Mouse (Mus musculus): ENCODE results near the gene Hus1.

The Hus1 gene

DNA sequence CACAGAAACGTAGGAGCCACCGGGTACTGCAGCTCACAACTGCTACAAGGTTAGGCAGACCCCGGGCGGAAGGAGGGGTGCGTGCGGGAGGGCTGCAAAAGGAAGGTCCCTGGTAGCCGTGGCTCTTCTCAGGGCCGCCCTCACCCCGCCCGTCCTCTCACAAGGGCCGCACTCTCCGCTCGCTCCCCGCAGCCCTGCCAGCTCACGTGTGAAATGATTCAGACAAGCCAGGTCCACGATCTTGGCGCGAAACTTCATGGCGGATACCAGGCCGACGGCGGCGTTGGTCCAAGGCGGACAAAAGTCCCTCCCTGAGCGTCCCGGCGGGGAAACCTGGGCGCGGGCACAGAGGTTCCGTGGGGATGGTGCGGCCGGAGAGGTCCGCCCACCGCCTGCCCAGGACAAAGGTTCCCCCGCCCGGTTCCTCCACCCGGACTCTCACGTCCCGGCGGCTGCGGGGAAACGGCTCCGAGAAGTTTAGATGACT, at the start of gene Hus1:
Gene Hus1 (minus strand): TSS at position 339 of the 487 bp plus-strand sequence.
- peak; percentile 92 for DNase-seq

DNA sequence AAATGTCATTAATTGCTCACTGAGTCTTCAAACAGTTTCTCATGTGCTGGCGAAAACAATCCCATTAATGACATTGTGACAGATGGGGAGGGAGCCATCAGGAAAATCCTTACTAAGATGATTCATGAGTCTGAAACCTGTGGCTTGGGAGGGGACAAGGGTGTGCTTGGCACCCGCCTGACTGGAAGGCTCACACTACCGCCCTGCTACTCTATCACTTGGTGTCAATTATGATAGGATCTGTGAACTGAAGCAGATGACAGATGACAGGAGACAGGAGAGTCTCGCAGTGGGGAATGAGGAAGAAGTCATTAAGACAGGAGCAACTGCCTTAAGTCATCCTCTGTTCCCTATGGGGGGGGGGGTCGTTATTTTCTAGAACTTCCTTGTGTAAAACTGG, 49.5 kb upstream of the Hus1 start:
- DNase-seq = peak; percentile 42

DNA sequence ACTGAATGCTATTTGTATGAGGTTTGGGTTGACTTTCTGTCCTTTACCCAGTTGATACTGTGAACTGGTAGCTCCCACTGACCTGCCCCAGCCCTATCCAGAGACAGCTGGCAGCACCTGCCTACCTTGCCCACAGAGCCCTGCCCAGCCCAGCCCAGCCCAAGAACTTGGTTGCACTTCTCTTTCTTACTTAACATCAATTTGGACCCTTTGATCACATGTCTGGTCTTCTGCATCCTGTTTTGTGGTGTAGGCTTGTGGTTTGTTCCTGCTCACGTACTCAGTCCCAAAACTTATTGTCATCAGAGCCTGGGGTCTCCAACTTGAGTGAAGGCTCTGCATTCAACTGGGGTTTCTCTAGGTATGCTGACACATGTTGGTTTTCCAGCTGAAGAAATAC, 49.0 kb upstream of the Hus1 start:
- no peak for DNase-seq

DNA sequence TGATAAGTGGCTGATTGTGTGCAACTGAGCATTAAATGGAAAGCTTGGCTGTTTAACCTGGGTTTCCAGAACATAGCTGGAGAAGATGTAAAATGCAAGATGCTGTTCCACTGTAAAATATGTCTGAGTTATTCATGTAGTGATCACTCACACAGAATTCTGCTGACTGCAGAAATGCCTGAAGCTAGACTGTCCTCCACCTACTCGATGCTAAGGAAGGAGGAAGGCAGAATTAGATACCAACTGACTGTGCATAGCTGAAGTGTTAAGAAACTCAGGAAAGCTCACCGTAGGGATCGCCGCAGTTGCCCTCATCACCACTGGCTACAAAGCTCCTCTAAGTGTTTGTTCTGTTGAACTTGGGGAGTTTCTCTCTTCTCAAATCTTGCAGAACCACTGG, 46.7 kb upstream of the Hus1 start:
- DNase-seq = no peak

DNA sequence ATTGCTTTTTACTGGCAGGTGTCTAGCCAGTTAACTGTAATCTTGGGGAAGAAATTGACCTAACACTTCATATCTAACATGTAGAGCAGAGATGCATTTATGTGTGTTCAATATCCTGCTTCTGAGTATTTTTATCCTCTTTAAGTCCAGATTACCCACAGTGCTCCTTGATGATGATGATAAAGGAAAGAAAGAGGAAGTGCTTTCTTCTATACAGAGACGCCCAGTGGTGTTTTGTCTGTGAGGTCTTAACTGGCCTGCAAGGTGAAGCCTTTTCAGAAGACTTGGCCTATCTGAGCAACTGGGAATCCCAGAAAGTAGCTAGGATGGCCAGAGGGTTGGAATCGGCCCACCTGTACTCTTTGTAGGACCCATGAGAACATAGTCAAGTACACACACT, 45.9 kb upstream of the Hus1 start:
- DNase-seq = no peak

DNA sequence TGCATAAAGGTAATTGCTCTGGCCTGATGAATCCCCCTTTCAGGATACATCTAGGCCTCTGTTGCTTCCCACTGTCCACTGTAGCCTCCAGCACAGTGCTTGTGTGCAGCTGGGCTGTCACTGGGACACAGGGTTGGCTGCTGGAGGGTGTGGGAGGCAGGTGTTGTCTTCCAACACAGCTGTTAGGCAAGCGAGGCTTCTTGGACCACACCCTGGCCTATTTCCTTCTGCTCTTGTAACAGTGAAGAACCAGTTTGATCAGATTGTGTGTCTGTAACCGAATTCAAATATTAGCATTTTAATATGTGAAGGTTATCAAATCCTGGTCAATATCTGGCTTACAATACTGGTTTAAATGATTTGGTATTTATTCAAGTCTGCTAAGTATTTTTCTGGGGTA, 40.9 kb upstream of the Hus1 start:
- DNase-seq = no peak

DNA sequence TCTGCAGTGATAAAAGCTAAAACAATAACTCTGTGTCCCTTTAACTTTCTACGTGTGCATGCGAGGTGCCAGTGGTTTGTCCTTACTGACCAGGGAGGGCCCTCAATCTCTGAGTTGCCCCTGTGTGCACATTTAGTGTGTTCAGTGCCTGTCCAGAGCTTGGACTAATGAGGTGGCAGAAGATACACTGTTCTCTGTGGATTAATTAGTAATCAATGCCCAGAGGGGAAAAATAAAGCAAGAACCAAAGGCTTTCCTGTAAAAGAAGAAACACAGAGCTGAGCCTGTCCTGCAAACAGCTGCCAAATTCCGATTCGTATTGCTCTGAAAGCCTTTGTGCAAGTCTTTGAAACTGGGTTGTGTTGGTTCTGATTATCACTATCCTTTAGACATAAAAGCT, 39.2 kb upstream of the Hus1 start:
- DNase-seq = peak; percentile 5

DNA sequence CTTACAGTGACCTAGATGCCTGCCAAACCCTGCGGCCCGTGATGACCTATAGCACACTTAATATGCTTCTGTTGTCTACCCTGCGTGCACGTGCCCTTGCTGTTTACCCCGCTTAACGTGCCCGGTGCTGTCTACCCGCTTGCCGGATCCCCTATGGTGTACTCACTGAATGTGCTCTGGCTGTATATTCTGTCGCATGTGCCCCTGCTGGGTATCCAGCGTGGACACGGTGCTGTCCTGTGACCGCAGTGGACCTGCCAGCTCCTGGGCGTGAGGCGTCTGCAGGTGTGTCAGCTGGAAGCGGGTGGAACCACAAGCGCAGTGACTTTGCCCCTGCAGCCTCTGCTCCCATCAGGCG, 37.7 kb upstream of the Hus1 start, which contains the start of gene Sun3:
Gene Sun3 (minus strand): TSS at position 289 of the 358 bp plus-strand sequence.
- DNase-seq = no peak

DNA sequence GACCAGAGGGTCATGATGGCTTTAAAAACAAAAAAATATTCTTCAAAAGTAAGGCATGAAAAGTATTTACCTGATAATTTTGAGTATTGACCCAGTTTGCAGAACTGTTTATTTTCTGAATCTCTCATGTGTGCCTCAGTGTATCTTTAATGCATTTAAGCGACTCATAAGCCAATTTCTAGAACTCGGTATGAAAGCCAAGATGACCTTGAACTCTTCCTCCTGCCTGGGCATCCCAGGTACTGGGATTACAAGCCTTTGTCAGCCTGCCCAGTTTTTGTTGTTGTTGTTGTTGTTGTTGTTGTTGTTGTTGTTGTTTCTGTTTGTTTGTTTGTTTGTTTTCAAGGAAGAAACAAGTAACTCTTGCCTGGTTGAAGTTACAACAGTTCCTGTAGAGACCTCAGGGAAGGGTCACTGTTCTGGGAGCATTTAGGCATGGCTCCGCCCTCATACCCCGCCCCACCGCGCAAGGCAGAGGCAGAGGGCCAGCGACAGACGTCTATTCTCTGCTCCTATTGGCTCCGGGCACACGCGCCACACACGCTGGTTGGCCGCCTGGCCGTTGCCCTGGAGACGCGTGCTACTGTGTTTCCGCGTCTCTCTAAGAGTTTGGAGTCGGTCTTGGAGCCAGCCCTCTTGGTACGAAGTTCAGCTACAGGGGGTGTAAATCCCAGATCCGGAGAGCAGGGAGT, 37.2 kb upstream of the Hus1 start, which contains the start of gene Gm11992:
Gene Gm11992 (plus strand): TSS at position 584 of the 692 bp plus-strand sequence.
- DNase-seq = peak; percentile 96

DNA sequence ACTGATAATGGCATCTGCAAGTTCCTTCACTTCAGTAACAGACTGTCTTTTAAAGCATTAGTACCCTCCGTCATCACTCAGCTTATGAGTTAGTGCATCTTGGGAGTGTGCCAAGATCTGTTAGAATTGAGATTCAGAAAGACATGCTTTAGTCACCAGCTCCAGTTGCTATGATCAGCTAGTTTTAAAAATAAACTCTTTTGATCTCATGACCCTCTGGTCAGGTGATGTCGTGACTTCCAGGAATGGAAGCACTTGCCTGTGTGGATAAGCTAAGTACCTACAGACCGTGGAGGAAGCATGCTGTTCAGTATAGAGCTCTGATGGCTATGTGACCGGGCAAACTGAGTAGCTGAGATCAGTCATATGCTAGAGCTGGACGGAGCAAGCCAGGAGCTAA, 36.1 kb upstream of the Hus1 start:
- DNase-seq = no peak

DNA sequence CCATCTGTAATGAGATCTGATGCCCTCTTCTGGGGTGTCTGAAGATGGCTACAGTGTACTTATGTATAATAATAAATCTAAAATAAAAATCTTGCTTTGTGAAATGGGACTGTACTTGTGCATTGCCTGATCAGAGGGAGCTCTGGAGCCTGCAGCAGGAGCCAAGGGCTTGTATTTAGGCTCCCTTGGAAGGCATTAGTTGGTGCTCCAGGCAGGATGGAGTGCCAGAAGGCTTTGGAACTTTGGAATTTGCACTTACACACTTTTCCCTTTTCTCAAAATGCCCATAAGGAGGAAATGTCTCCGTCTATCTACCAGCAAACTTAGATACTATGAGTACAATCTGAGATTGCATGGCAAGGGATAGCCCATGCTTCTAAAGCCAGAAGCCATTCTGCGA, 35.6 kb upstream of the Hus1 start:
- DNase-seq = no peak

DNA sequence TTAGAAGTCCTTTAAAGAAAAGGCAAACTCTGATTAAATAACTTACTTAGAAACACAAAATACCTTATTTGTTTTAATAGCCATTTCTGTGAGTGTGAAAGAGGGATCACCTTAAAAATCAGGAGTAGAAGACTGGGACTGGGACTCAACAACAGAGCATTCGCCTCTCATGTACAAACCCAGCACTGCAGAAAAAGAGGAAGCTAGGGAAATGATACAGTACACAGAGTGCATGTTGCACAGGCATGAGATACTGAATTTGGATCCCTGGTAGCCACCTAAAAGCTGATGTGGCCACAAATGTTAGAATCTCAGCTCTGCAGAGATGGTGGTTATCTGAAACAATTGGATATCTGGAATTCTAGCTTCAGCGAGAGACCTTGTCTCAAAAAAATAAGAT, 20.5 kb upstream of the Hus1 start:
- DNase-seq = no peak

DNA sequence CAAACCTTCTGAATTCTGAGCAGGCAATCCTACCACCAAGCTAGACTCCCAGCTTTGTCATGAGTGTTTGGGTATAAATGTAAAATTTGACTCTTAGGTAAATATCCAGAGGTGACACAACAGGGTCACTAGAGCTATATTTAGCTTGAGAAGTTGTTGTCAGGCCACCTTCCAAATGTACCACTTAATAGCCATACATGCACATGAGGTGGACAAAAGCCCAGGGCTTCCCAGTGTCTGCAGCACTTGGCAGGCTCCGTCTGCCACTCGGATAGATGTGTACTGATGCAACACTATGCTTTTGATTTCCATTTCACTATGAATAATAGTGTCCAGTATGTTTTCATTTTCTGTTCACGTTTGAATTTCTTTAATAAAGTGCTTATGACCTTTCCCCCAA, 14.2 kb upstream of the Hus1 start:
- no peak for DNase-seq

DNA sequence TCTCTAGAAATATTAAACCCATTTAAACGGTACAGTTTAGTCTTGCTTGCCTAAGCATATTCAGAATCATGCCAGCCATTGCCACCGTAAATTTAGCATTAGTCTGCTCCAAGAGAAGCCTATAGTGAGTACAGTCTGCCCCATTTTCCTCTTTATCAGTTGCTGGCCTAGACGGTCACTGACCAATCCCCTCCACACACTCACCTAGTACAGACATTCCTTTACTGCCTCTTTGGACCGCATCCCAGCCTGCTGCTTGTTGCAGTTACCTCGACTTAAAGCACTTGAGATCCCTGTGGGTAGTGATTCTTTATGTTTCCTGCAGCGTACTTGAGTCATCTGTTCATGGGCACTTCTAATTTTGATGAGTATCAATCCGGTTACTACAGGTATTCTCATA, 13.8 kb upstream of the Hus1 start:
- no peak for DNase-seq

DNA sequence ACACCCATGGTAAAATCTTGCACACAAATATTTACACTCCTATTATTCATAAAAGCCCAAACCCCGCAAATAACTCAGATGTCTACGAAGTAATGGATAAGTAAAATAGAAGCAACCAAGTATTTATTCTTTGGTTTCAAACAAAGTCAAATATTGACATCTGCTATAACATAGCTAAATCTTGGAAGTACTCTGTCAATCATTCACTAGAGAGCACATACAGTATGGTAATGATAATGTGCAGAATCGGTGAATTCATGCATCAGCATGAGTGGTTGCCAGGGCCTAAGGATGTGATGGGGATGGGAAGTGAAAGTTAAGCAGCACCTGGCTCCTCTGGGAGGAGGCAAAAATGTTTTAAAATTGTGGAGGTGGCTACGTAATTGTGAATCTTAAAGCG, 9.2 kb upstream of the Hus1 start:
- DNase-seq = no peak

DNA sequence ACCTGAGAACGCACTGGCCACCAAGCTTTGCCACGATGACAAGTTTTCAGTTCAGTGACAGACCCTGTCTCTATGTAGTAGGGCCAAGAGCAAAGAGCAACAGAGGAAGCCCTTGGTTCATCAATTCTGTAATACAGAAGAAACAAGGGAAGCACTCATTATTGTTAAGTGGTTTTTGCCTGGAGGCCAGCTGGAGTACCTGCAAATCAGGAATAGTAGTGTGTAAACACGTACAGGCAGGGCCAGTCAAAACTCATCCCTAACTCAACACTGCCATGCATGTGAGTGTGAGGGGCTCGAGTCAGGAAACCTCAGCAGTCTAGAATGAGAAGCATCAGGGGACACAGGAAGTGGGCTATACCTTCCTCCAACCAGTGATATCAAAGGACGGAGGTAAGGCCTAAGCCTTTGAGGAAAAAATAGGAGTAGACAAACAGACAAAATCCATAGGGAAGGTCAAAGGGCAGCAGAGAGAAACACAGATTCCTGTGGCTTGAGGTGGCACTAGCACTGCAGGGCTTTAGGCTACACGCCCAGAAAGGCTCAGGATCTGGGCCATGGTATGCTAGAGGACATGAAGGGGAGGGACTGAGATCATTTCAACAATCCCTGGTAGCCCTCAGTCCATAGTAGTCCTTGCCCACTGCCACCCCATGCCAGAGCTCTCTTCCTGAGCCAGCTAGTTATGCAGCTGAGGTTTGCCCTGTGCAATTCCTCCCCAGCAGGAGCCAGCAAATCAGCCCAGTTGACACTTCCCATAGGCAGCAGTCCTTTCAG, 7.7 kb upstream of the Hus1 start:
- no peak for DNase-seq

DNA sequence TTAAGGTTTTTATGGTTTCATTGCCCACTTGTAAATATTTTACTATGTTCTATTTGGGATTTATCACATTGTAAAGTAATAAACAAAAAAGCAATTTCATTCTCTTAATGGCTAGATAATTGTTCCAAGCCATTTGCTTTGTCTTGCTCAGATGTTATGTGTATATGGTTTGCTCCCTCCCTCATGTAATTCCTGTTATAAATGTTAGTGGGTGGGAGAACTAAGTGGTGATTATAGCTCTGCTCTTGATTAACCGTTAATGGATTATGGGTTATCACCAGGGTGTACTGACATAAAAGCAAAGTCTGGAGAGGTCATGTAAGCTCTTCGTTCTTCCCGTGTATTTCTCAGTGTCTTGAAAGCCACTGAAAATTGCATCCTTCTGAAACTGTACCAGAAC, 3.7 kb upstream of the Hus1 start:
- DNase-seq = no peak

DNA sequence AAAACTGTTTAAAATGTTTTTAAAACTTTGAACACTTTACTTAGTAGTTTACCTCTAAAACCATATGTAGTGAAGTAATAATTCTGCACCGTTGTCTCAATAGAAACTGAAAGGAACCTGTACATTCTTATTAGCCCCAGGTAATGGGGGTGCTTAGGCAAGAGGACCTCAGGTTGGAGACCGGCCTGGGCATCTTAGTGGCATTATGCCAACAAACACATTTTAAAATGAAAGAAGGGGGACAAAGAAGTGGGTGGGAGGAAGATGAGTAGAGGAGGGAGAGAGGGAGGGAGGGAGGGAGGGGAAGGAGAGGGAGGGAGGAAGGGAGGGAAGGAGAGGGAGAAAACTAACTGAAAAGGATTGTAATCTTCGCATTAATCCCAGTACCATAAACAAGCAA, 357 bp upstream of the Hus1 start:
- DNase-seq = no peak

DNA sequence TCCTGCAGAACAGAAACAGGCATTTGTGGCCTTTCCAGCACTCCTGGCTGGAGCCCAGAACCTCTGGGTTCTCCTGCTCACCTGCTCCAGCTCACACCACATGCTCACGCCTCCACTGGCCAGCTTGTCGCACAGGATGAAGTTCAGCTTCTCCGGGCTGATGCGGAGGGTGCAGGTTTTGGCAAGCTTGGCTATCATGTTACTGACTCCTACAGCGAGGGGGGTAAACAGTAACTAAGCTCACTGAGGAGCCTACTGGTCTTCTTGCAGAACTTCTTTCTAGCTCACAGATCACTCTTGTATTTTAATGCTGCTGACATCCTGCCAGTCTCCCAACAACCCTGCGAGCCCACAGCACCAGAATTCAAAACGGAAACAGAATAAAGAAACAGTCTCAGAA, 575 bp downstream of the Hus1 start:
- no peak for DNase-seq

DNA sequence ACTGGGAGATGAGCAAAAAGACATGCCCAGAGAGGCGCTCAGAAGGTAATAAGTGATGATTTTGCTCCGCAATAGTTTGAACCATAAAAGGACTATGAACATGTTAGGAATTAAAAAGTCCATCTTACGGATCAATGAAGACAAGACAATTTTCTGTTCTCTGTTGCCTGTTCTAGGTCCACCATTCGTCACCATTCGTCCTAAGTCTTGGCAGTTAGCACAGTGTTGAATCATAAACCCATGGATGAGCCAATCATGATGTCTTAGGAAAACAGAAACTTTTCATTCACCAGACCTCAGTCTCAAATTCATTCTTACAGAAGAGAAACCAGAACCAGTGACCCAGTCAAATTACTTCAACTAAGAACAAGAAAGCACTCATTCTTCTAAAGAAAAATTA, 2.2 kb downstream of the Hus1 start:
- no peak for DNase-seq

DNA sequence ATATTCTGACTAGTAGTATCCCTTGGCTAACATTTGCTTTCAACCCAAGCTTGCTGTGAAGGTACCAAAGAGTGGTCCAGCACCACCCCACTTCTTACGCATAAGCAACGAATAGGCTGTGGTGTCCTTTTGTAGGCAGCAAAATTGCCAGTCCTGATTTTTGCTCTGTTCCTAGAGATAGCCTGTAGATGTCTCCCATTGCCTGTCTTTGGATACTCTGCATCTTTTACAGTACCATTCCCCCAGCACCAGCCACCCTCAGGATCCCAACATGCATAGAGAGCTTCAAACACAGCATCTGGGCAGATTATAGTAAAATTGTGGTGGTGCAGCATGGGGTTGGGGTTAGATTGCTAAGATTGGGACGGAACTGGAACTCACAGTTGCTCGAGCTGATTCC, 22.9 kb downstream of the Hus1 start:
- no peak for DNase-seq

DNA sequence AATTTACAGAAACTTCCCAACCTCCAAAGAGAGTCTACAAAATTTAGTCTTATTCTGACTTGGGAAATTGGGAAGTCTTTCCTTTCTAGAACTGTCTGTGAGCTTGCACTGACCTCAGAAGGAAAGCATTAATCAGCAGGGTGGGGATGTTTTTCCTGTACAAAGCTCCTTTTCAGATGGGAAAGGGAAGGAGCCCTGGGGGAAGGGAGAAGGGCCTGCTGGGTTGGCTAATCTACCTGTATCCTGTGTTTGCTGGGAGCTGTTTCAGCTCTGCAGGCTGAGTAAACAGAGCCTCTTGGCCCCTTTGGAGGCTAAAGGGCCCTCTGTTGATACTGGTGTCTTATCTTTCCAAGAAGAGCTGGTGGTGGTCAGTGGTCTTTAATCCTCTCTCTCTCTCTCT, 24.9 kb downstream of the Hus1 start:
- DNase-seq = no peak

DNA sequence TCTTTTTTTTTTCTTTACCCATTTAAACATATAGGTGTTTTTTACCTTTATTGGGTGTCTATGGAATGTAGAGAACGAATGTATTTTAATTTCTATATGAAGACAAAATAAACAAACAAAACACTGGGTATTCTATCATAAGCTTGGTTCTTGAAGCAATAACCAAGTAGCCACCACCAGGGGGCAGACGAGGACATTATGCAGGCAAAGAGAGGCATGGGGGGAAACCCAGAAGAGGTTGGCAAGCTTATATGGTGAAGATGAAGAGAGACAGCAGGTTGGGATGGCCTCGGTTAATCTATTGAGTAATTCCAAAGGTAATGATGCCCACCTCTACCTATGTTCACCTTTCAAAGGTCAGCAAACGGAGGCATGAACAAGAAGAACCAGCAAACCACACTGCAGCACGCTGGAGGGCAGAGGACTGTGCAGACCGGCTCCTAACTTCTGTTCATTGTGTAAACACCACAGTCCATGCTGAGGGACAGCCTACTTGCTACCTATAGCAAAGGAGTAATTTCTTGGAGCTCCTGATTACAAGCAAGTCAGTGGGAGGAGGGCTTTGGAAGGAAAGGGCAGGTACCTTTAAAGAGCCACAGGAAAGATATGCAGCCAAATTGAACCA, 27.6 kb downstream of the Hus1 start:
- DNase-seq = peak; percentile 85

DNA sequence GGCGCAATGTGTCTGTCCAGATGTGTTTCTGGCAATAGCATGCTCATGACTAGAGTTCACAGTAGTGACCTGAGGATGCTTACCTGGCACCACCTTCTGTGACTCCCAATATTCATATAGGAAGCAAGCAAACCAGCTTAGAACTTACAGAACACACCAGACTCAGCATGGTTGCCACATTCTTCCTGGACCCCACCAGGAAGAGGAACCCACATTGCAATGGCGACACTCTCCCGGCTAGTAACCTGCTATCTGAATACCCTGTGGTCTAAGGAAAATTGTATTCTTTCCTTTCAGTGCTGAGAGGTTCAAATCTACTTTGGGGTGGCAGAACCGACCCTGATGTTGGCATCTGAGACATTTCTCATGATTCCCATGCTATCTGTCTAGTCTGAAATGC, 32.8 kb downstream of the Hus1 start:
- no peak for DNase-seq
